Mouse (Mus musculus) heart, postnatal 25 days (tissue): ENCODE measurements around the gene Rwdd2b. TPM values are rescaled to one million over a fixed set of nuclear protein-coding genes. Genes with fewer than 3 reads are reported as not detected.

Experiments
- DNase-seq: peaks from one replicate; pipeline ENCODE4 v3.0.0; 2022; ENCODE audit warnings: low spot score
- intact Hi-C: fragments of 180-260 bp; cut with DNase I; formaldehyde crosslinking; loops from one replicate; pipeline ENCODE4 v1.15.1; 2025
- total RNA-seq, 2 experiments: library from RNA; stranded (reverse); gene quantifications; 2 replicates each; pipeline ENCODE4 v1.2.3; 2021

Rwdd2b gene
- 1 to 10 TPM; 4.9 to 5.8 TPM for total RNA-seq

DNA sequence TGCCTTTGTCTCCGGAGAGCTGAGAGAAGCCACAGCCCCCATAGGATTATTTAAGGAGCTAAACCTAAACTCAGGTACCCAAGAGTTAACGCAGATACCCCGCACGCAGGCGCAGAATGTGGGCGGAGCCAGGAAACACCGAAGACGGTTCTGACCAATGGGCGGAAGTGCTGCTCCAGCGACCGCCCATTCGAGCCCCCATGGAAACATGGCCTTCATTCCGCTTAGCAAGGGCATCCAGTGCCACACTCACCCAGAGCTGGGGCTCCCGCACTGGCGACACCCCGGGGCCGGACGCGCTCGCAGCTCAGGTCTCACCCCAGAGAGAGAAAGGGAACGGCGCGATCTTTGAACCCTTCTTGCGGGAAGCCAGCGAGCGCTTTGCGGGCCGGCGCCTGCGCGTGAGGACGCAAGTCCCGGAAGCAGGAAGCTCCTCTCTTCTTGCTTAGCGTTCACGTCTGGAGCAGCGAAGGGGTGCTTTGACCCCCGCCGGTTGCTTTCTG lies at the start of gene Rwdd2b:
TSS of gene Rwdd2b (minus strand) at position 390 of the 503 bp plus-strand sequence.
- intact Hi-C loops: loop anchor here (2.0 kb wide), 2 partner anchors 15 to 55 kb away; partner anchors contain the start of genes Cct8 and Usp16
- peak; percentile 85 for DNase-seq

DNA sequence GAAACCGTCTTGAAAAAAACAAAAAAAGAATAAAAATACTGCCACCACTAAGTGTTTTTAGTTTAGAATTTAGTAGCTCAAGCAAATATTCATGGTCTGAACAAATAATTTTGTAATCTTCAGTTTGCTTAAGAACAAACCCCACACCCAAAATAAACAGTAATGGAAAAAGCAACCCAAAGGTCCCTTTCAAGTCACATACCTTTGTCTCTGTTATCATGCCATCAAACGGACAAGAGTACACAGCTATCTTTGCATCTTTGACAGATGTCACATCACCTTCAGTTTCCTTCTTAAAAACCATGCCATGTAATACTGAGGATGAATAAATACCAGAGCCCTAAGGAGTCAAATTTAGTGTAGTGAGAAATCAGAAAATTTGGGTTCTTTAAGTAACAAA lies 48.2 kb upstream of the Rwdd2b start:
- intact Hi-C loops: no loop called here
- no peak for DNase-seq

DNA sequence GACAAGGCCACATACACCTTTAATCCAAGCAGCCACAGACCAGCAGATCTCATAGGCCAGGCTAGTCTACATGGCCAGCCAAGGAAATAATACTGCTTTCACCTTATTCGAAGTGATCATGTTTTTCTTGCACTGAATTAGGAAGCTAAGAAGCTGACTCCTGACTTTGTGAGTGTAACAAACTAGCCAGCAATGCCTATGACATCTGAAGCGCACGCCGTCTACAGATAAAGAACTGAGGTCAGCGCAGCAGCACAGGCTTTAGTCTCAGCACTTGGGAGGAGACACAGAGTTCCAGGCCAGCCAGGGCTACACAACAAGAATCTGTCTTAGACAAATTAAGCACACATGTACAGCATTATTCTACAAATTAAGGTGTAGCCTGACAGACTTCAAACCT lies 46.4 kb upstream of the Rwdd2b start:
- DNase-seq: no peak
- intact Hi-C loops: no loop called here

DNA sequence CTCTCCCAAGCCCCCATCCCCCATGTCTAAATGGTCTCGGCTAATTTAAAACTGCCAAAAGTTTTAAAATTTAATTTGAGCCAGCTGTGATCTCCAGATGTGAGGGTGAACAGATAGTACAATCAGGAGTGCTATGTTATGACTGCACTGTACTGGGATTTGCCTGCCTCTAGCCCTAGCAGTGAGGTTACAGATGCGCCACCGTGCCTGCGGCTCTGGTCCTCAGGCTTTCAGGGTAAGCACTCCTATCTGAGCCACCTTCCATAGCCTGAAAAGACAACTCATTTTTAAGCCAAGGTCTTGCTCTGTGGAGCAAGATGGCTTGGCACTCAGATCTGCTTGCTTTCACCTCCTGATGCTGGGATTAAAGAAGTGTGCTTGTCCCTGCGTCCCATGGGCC lies 44.0 kb upstream of the Rwdd2b start:
- intact Hi-C loops: no loop called here
- no peak for DNase-seq

DNA sequence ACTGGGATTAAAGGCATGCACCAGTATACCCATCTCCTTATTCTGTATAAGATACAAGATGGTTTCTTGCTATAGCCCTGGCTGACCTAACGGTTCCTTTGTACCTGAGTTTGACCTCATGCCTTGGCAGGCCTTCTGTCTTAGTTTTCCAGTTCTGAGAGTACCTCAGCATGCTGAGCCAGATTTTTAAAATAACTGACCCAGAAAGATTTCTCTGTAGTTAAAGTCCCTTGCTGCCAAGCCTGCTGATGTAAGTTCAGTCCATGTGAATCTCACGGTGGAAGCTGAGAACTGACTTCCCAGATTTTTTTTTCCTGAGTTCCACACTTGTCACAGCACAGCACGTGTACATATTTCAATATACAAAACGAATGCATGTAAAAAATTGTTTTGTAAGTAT lies 30.2 kb upstream of the Rwdd2b start:
- no peak for DNase-seq
- intact Hi-C loops: no loop called here

DNA sequence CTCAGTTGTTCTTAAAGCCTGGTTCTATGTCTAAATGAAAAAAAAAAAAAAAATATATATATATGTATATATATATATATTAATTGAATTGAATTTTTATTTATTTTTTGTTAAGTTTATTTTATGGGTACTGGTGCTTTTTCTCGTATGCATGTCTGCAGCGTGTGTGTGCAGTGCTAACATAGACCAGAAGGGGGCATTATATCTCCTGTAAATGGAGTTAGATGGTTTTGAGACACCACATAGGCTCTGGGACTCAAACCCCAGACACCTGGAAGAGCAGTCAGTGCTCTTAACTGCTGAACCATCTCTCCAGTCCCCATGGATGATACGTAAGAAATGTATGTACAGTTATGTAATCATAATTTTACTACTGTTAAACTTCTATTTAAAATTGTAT lies 18.4 kb upstream of the Rwdd2b start:
- intact Hi-C loops: loop anchor here (5.0 kb wide), 1 partner anchor 34 kb away; no protein-coding TSS in a partner anchor
- DNase-seq: no peak

DNA sequence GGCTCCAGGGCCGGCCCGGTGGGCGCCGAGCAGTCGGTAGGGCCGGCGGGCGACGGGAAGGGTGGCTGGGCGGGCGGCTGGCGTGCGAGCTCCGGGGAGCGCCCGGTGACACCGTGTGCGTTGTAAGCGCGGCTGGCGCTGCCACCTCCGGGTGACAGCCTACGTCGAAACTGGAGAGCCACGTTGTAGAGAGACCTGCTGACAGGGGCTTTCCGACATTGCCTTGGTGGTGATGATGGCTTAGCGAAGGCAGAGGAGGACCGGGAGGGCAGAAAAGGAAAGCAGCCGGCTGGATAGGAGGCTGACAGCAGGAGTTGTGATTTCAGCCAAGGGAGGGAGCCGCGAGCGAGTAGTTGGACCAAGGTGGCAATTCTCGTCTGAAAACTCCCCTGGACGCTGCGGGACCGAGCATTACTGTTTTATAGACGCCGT lies 14.8 kb upstream of the Rwdd2b start:
- DNase-seq: peak; percentile 9
- intact Hi-C loops: loop anchor here (2.0 to 5.0 kb wide), 2 partner anchors 14 to 37 kb away; partner anchors contain the start of gene Rwdd2b

DNA sequence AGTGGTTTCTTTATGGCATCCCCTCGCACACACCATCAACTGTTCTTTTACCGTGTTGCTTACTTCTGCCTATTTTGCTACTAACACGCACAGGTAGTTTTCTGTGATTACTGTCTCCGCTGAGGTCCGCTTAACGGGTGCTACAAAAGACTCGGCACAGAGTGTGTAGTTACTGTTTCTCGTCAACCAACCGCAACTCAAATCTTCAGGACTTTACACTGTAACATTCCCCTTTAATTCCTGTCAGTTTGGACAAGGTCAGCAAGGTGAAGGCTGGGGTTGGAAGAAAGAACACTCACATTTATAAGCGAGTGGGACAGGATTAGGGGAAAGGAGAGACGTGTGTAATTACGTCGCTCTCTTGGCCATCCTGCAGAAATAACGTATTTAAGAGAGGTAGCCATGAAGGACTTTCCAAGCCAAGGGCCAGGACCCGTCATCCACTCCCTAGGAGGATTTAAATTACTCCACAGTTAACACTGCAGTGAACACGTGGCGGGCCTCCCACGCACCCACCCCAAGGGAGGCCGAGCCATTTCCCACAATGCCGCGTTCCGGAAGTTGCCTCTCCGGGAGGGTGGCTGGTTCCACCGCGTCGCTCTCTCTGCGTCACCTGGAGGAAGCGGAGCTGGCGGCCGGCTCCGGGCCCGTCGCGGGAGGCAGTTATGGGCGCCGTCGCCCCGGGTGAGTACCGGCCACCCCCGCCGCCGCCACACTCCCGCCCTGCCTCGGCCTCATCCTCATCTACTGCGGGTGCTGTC lies 14.2 kb upstream of the Rwdd2b start, which contains the start of gene Usp16:
TSS of gene Usp16 (plus strand) at position 285 of the 761 bp plus-strand sequence.
- intact Hi-C loops: loop anchor here (2.0 to 5.0 kb wide), 2 partner anchors 14 to 38 kb away; partner anchors contain the start of gene Rwdd2b
- DNase-seq: peak; percentile 88

DNA sequence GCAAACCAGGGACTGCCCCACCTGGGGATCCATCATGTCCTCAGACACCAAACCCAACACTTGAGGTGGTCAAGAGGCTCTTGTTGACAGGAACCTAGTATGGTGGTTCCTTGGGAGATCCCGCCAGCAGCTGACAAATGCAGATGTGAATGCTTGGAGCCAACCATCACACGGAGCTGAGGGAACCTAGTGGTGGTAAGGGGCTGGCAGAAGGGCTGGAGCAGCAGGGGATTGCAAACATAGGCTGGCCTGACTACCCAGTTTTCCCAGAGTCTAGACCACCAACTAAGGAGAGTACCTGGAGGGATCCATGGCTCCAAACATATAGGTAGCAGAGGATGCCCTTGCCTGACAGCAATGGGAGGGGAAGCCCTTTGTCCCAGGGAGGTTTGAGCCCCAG lies 12.9 kb upstream of the Rwdd2b start:
- intact Hi-C loops: no loop called here
- DNase-seq: no peak

DNA sequence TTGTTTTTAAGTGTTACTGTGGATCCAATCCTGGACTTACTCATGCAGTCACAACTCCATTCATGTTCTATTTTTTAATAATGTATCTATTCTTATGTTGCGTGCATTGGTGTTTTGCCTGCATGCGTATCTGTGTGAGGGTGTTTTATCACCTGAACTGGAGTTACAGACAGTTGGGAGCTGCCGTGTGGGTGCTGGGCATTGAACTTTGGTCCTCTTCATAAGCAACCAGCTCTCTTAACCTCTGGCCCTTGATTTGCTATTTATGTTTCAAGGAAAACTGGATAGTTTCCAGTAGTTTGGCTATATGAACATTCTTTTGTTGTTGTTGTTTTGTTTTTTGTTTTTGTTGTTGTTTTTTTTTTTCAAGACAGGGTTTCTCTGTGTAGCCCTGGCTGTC lies 5.2 kb upstream of the Rwdd2b start:
- no peak for DNase-seq
- intact Hi-C loops: no loop called here

DNA sequence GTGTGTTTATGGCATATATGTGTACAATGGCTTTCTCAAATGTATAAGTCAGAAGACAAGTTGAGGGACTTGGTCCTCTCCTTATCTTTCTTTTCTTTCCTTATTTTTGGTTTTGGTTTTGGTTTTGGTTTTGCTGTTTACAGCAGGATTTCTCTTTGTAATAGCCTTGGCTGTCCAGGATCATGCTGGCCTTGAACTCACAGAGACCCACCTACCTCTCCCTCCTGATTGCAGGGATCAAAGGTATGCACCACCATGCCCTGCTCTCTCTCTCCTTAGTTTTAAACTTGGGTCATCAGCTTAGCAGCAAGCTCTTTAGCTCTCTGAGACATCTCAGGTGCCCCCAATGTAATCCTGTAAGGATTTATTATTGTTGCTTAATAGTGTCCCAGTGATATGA lies 4.7 kb upstream of the Rwdd2b start:
- no peak for DNase-seq
- intact Hi-C loops: no loop called here

DNA sequence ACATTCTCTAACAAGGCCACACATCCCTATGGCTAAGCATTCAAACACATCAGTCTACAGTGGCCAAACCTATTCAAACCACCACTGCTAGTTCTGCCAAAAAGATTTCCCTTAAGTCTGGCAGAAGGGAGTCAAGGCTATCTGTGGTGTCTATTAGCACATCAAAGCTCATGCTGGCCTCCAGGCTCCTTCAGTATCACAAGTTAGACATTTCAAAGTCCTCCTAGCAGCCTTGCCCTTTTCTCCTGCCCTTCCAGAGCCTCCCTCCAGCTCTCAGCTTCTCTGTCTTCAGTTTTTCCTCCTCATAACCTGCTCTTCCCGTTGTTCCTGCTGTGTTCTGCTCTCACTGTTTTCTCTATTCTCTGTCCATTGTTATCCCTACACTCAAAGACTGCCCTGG lies 3.7 kb upstream of the Rwdd2b start:
- no peak for DNase-seq
- intact Hi-C loops: no loop called here

DNA sequence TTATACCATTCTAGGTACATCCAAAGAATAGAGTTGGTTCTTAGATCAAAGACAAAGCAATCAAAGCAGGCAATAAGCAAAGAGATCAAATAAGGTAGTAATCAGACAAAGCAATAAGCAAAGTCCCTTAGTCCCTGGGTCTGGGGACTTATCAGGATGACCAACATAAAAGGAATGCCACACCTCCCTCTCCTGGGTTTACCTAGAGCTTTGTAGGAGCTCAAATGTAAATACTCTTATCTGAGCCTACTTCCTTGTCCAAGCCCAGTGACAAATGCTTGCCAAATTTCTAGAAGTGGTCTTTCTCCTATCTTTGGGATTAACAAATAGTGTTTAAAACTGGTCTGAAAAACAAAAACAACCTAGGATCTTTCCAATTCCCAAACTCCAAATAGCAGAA lies 2.9 kb upstream of the Rwdd2b start:
- no peak for DNase-seq
- intact Hi-C loops: no loop called here

DNA sequence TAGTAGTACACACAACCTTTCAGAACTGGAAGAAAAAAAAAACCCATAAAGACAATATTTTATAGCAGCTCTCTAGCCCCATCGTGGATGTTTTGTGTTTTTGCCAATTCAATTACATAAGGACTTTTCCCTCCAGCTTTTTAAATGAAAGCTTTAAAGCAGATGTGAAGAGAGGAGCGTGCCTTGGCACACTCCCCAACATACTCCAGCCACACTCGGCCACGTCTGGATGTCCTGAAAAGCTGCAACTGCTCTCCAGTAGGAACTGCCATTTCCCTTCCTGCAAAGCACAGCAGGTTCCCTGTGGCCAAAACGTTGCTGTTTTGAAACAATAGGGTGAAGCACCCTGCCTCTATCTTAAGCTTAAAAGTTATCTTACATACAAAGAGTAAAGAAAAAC lies 1.9 kb upstream of the Rwdd2b start:
- DNase-seq: no peak
- intact Hi-C loops: no loop called here

DNA sequence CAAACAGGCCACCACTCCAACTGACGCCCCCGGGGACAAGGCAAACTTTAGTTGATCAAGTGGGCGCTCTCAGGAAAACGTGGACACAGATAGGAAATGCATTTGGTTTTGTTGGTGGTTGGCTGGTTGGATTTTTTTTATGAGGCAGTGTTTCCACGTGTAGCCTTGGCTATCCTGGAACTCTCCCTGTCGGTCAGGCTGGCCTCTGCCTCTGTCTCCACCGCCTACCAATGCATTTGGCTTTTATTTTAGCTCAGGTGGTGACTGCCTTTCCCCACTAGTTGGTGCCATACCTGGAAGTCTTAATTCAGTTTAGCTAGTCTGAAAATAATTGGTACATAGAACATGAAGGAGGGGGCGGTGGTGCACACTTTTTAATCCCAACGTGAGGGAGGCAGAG lies 716 bp upstream of the Rwdd2b start:
- intact Hi-C loops: loop anchor here (2.0 kb wide), 2 partner anchors 14 to 54 kb away; partner anchors contain the start of genes Cct8 and Usp16
- no peak for DNase-seq

DNA sequence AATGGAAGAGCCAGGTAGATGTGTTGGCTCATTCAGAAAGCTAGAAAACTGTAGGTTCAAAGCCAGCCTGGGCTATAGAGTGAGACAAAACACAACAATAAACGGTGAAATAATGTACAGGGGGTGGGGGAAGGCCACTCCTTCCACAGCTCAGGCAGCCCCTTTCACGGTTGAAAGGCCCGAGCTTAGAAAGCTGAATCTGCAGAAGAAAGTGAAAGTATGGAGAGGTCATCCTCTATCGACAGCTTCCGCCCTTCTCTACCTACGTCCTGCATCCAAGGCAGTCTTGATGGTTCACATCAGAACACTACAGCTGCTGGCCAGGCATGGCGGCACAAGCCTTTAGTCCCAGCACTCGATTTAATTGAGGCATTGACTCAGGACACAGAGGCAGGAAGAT lies 1.7 kb downstream of the Rwdd2b start:
- DNase-seq: no peak
- intact Hi-C loops: no loop called here

DNA sequence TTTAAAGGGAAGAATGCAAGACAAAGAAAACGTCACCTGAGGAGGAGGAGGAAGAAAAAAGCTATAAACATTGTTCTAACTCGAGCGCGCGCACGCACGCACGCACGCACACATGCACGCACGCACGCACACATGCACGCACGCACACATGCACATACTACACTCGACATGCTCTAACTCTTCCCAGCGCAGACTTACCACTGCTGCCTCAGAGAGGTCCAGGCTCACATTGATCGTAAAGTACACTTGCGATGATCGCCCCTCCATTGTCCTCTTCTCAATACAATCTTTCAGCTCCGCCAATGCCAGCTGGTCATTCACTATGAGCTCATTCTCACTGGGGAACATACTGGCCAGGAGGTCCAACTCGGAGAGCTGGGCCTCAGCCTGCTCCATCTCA lies 3.3 kb downstream of the Rwdd2b start:
- intact Hi-C loops: no loop called here
- DNase-seq: no peak

DNA sequence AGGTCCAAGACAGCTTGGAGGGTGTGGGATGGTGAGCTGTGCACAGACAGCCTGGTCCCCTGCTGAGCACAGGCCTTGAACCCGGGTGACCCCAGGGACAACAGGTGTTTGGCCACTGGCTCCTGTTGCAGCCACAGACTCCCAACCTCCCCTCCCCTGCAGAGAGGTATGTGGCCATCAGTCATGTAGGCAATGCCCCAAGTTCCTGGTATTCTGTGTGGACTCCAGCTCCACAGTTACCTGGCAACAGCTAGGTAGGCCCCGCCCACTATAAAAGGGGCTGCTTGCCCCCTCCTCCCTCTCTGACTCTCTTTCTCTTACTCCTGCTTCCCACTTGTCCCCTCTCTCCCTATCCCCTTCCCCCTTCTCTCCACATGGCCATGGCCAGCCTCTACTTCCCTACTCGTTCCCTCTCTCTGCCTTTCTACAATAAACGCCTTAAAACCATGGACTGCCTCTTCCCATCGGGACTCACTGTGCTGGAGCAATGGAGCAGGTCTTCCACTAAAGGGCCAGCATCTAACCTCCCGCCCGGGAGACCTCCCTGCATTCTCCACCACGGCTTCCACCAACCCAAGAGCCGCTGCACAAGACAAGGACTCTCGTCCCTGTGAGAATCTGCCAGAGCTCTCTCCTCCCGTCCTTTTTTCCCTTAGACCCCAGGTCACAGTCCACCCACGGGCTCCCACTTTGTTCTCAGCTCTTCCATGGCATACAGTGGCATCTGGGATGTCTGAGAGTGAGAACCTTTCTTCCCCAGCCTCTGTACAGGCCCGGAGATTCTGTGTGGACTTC lies 4.8 kb downstream of the Rwdd2b start:
- intact Hi-C loops: no loop called here
- DNase-seq: no peak

DNA sequence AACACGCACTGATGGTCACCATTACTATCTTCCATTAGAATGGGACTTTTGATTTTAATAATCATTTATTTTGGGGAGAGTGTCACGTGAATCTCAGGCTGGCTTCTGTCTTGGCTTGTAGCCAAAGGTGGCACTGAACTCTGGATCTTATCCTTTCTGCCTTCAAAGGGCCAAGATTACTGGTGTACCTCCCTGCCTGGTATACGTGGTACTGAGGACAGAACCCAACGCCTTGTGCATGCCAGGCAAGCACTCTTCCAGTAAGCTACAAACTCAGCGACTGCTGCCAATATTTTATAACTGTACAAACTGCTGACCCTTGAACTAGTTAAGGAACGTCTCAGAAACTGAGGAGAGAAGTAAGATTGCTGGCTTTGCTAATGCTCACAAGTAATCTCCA lies 5.4 kb downstream of the Rwdd2b start:
- intact Hi-C loops: no loop called here
- no peak for DNase-seq

DNA sequence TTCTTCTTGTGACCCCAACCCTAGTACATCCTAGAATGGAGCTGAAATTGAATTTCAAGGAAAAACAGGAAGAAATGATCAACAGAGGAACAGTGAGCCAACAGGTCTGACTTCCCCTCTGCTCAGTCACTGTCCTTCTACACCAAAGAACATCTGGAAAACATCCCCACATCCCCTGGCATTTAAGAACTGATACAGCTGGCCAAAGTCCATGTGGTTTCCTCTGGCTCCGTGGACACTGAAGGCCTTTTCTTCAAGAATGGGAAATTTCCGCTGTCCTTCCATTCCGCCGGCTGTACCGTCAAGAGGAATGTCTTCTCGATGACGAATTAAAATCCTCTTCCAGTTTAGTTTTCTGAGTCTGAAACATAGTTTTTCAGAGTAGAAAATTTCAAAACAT lies 6.1 kb downstream of the Rwdd2b start:
- DNase-seq: no peak
- intact Hi-C loops: no loop called here
